Mouse (Mus musculus) brain, adult 2 months (tissue): ENCODE results near the gene Gm10277.

ENCODE experiments used
- DNase-seq: peaks from one replicate; pipeline ENCODE4 v3.0.0; 2011; ENCODE audit warnings: low read depth, low spot score

The Gm10277 gene

DNA sequence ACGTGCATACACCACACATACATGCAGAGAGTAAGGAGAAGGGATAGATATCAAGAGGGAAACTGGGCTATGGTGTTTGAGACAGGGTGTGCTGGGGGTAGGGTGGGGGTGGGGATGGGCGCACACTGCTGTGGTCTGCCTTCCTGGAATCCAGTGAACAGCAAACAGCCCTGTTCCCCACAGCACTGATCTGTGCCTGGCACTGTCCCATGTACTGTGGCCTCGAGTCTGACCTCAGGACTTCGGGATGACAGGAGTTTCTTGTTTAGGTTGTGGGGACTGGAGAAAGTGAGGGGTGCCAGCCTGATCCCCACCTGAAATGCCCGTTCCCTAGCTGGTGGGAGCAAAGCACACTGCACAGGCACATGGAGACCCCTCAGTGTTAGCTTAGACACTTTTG lies at the start of gene Gm10277:
TSS of gene Gm10277 (minus strand) at position 41 of the 400 bp plus-strand sequence.
- no peak for DNase-seq

DNA sequence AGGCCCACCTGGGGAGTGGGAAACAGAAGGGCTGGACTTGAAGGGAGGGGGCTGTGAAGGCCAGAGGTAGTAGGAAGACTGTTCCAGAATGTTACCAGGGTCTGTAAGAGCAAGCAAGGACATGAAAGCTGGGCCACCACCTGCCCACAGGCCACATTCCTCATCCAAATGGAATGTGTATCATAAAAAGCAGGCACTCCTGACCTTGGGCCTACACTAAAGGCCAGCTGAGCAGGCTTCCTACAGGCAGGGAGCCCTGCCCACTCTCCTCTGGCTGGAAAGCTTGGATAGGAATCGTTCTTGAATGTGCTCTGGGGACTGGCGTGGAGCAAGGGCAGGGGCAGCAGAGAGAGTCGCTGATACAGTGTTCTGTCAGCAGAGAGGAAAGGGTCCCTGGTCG lies 49.2 kb upstream of the Gm10277 start:
- DNase-seq = no peak

GRCm38 (mm10) chr11:77836290-77836689 lies 48.7 kb upstream of the Gm10277 start:
- no peak for DNase-seq

DNA sequence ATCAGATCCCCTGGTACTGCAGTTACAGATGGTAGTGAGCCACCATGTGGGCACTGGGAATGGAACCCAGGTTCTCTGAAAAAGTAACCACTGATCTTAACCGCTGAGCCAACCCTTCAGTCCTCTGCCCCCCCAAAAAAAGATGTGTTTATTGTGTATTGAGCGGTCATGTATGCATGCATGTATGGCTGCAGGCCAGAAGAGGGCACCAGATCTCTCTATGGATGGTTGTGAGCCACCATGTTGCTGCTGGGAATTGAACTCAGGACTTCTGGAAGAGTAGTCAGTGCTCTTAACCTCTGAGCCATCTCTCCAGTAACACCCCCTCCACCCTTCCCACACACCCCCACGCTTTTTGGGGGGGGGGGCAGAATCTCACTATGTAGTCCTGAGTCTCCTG lies 47.6 kb upstream of the Gm10277 start:
- DNase-seq = no peak

DNA sequence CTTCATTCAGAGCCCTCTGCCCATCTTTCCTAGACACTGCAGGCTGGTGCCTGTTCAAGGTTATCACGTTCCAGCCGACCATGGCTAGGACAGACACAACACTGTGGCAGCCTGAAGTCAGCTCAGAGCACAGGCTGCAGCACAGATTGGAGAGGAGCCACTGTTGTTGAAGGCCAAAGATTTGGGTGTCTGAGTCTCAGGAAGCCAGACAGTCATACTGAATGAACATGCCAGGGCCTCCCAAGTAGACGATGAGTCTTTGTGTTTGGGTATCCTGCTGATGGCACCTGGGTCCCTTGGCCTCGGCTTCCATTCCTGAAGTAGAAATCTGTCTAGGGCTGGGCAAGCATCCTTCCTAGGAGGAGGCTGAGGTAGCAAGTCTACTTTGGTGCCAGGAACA lies 45.0 kb upstream of the Gm10277 start:
- peak; percentile 71 for DNase-seq

- DNase-seq = no peak
These were observed 43.3 kb upstream of the Gm10277 start for GRCm38 (mm10) chr11:77830875-77831274.

DNA sequence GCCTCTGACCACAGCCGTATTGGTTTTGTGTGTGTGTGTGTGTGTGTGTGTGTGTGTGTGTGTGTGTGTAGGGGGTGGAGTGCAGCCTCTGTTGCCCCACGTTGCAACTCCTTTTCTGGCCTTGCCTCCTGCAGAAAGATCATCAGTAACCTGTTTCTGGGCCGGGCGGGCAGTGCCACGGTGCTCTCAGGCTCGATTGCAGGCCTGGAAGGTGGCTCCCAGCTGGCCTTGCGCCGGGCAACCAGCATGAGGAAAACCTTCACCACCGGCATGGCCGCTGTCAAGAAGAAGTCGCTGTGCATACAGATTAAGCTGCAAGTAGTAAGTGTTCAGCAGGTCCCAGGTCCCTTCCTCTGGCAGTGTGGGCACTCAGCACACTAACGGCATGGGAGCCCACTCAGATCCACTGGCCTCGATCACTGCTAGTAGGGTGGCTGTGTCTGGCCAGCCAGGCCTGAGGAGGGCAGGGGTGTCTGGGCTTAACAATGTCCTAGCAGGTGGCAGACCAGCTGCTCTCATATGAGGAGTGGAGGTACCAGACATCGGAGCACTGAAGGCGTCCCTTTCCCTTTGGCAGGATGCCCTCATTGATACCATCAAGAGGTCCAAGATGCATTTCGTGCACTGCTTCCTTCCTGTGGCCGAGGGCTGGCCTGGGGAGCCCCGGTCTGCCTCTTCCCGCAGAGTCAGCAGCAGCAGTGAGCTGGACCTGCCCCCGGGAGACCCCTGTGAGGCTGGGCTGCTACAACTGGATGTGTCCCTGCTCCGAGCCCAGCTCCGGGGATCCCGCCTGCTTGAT lies 41.7 kb upstream of the Gm10277 start:
- DNase-seq = no peak

GRCm38 (mm10) chr11:77828163-77828562 lies 40.6 kb upstream of the Gm10277 start:
- DNase-seq = no peak

- DNase-seq = peak; percentile 93
These were observed 39.9 kb upstream of the Gm10277 start for GRCm38 (mm10) chr11:77827241-77827995.

- peak; percentile 53 for DNase-seq
These were observed 38.8 kb upstream of the Gm10277 start for GRCm38 (mm10) chr11:77826311-77826710.

DNA sequence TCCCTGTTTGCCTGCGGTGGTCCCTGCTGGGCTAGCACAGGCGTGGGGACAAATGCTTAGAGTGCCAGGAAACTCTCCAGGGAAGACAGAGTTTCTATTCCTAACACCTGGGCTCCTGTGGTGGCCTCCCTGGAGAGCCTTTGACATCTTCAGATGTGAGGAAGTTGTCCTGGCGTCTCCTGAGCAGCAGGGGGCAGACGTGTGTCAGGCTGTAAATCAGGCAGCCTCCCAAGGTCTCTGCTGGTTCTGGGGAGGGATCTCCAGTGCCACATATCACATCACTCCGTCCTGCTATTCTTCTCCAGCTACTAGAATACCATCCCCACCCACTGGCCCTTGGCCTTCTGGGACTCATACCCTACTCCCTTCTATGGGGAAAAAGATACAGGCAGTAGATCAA lies 38.3 kb upstream of the Gm10277 start:
- DNase-seq = peak; percentile 91

GRCm38 (mm10) chr11:77822781-77823180 lies 35.2 kb upstream of the Gm10277 start:
- DNase-seq = peak; percentile 83

DNA sequence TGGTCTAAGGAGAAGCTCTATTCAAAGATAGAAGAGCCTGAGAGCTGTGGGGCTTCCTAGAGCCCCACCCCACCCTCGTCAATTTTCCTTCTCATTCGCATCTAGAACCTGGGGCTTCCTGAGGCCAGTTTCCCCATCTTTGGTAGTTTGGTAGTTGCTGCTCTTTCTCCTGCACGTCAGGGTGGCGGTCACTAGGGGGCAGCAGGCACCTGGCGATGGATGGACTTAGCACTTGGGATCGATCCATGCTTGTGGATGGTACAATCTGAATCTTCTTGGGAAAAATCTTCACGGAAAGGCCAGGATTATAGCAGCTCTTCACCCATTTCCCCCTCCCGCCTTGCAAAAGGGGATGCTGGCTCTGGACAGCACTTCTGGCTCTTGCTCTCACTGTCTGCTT lies 34.1 kb upstream of the Gm10277 start:
- peak; percentile 80 for DNase-seq

GRCm38 (mm10) chr11:77816003-77816402 lies 28.5 kb upstream of the Gm10277 start:
- DNase-seq = peak; percentile 87

DNA sequence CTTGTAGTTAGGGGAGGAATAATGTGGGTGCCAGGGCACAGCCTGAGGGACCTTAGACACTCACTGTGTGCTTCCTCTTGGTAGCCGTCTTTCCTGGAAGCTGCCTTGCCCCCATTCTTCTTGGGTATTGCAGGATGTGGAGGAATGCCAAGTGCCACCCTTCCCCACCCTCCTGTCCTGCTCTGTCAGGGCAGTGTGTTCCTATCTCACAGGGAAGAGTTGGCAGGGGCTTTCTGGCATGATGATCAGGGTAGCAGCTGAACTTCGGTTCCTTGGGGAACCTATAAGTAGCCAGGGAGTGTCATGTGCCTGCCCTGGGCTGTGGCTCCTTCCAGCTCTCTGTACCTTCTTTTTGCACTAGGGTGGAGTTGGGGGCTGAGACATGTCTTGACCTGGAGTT lies 26.4 kb upstream of the Gm10277 start:
- DNase-seq = no peak

DNA sequence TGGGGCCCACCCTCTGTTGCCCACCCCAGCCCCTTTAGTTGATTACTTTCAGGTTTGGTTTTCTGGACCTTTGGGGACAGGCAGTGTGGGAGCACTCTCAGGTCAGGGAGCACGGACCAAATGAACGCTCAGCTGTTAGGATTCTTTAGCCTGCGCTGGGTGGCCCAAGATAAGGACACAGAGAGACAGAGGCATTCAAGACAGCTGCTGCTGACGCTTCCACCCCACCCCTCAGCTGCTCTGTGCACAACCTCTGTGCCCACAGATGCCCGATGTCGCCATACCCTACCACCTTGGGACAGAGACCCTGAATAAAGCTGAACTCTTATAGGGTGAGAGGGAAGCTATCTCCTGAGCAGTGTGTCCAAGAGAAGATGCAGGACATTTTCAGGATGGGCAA lies 22.5 kb upstream of the Gm10277 start:
- DNase-seq = no peak

DNA sequence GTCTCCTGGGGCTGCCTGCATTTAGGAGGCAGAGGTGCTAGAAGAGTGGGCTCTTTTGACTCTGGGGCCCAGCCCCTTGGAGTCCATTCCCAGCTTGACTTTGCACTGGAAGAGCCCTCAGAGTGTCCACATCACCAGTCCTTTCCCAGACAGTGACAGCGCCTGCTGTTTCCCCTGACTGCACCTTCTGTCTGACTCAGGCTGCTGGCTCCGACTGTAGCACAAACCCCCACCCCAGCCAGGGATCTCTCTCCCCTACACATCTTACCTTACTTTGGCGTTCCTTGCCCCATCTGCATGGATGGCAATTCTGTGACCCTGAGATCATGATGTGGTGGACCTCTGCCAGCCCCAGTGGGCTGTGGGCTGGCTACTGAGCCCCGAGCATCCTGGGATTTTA lies 21.7 kb upstream of the Gm10277 start:
- DNase-seq = peak; percentile 52

GRCm38 (mm10) chr11:77808051-77808465 lies 20.5 kb upstream of the Gm10277 start:
- DNase-seq = peak; percentile 66

DNA sequence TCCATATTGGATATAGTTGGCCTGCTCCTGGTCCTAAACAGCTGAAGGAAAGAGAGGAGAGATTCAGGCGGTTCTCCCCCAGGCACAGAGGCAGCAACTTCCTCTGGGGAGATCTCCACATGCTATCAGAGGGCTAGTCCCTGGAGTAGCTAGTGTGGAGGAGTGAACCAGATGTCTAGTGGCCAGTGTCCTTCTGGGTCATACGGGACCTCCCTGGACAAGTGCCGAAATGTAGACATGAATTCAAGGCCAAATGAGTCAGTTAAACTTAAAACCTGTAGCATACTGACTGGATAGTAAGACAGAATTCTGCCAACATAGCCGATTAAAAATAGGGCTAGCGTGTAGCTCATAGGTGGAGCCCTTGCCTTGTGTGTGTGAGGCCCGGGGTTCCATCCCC lies 19.3 kb upstream of the Gm10277 start:
- DNase-seq = no peak

DNA sequence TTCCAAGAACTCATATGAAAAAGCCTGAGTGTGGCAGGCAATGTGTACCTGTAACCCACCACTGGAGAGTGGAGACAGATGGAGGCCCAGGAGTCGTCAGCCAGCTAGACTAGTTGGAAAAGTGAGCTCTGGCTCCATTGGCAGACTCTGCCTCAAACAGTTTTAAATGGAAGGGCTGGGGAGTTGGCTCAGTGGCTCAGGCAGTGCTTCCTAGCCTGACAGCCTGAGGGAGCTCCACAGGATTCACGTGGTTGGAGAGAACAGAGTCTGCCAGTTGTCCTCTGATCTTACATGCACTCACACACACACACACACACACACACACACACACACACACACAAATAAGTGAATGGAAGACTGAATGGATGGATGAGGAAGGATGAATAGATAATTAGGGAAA lies 18.7 kb upstream of the Gm10277 start:
- peak; percentile 87 for DNase-seq

DNA sequence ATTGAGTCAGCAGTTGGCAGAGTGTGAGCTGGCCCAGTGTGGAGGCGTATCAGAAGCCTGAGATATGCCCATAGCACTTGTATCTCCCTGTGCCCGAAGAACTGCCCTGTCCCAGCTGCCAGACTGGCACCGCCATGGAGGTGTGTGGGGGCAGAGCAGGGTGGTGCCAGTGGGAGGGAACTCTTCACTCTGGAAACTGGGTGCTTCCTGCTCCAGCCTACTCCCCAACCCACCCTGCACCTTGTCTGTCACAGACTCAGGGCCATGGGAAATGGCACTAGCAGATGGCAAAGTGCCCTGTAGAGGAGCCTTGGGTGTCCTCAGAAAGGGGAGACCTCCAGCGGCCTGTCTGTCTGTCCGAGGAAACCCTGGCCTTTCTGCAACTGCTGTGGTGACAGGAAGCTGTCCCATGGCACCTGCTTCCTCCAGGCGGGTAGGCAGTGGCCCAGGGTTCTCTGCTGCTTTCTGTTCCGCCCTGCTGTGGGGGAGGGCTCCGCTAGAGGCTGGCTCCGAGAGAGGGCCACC lies 14.9 kb upstream of the Gm10277 start:
- DNase-seq = peak; percentile 50

DNA sequence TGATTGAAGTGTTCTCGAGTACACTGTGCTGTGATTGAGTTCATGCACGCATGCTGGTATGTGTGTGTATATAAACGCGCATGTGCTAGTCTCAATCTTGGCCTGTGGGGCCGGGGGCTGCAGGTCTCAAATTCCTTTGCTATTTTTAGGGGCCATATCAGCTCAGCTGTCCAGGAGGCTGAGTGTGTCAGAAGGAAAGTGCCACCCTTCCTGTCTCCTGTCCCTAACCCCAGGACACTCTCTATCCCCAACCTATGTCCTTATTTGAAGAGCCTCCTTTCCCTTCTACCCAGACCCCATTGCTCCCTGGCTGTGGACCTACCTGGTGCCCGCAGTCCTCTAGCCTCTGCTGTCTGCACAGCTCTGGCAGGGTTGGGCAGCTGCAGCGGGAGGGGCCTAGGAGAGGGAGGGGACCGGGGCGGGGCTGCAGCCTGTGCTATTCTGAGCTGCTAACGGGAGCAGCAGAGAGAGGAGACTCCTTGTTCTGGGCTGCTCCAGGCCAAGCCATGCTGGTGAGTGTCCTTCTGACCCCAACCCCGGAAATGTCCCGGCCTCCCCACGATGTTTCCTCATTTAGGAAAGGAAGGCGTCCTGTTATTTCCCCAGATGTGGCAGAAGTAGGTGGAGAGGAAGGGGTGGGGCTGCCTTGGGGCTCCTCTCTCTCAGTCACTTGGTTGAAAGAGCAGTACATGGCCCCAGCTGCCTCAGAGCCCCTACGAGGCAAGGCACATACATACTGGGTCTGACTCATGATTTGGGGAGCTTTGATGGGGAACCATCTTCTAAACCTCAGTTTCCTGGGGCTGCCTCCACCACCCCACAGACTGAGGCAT lies 13.5 kb upstream of the Gm10277 start:
- peak; percentile 82 for DNase-seq
